Mouse (Mus musculus) spleen, adult 2 months (tissue): Measurements from ENCODE around the gene Nat9.

Source experiments
- CTCF ChIP-seq: fragments of 200-500 bp; IDR thresholded peaks from 2 replicates; pipeline ENCODE4 v1.5.1; 2011; ENCODE audit warnings: mild to moderate bottlenecking, inconsistent platforms; ENCODE audit not compliant: insufficient read depth, insufficient read length, insufficient replicate concordance; ENCODE audit errors: extremely low read depth
- POLR2A ChIP-seq: fragments of 200-500 bp; IDR thresholded peaks from 2 replicates; pipeline ENCODE4 v1.6.1; 2011; ENCODE audit warnings: low read depth, low read length, inconsistent platforms

- no peak for TF ChIP-seq CTCF
- no peak for TF ChIP-seq POLR2A
Measured at GRCm38 (mm10) chr11:115162205-115162601, 25.5 kb downstream of the Nat9 start.
